Mouse (Mus musculus) left cerebral cortex, postnatal 14 days (tissue): ENCODE data around the gene Rngtt. TPM values are rescaled to one million over a fixed set of nuclear protein-coding genes. Genes with fewer than 3 reads are reported as not detected.

Experiments used
- DNase-seq, 2 experiments: peaks; one replicate each; pipeline ENCODE4 v3.0.0; 2021 to 2022; ENCODE audit warnings: low spot score in 2 of 2, mixed read lengths in 1 of 2
- intact Hi-C: fragments of 180-260 bp; cut with DNase I; formaldehyde crosslinking; loops from one replicate; pipeline ENCODE4 v1.15.1; 2025
- total RNA-seq, 2 experiments: library from RNA; stranded (reverse); gene quantifications; 2 replicates each; pipeline ENCODE4 v1.2.3; 2021

The Rngtt gene
- total RNA-seq, 2 experiments from 2014 or later, result 19.2 to 22.0 TPM

DNA sequence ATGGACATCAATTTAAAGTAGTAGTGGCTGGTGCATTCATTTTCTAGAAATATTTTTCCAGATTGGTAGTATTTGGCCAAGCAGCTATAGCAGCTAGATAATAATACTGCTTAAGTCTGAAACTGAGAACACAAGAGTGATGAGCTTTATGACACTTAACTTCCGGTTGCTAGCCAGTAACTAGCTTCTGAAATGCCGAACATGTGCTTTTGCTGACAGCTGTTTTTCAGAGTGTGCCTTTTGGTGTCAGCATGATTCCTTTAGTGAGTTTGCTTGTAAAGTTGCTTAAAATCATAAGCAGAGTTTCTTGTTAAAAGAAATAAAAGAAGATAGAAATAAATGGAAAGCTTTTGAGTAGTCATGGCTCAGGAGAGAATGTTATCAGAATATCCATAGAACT lies 186.9 kb downstream of the Rngtt start:
- intact Hi-C loops, result no loop called here

DNA sequence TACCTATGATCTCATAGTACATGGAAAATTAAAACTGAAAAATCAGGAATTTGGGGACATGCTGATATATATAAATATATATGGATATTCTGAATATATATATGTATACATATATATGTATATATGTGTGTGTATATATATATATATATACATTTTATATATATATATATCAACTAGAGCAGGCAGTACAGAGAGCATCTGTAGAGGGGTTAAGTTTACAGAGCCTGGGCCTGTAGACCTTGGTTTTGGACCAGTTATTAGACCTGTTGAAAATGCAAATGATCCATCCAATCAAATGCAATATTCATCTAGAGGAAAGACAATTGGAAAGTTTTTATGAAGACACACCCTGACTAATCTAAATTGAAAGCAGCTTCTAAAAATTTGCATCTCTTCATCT lies 187.5 kb downstream of the Rngtt start:
- intact Hi-C loops, result no loop called here
- no peak for DNase-seq

More for the DNA sequence above, 186.9 kb downstream of the Rngtt start:
- DNase-seq, result no peak

DNA sequence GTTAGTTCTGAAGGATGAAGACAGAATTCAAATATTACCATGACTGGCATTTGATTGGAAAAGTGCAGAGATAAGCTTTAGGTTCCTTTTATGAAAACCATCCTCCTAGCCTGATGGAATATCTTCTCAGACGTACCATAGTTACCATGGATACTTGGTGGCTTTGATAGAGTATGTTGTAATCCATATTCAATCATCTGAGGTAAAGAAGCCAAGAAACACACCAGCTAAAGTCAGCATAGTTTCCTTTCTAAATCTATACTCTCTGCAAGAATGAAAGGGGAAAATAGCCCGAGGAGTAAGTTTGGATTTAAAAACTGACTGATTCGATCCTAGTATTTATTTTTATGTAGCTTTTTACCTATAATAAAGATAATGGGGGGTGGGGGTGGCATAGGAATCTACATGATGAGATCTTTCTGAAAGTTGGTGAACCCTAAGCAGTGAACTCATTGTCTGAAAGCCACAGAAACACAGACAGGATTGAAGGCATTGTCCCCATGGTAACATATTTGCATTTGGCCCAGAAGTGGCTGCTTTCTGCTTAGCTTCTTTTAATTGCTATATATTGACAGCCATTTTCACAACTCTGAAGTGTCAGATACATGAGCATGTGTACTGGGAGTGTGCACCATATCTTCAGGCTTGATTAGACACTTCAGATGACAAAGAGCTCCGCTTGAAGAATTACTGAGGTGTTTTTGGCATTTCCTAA lies 188.2 kb downstream of the Rngtt start:
- intact Hi-C loops, result no loop called here
- no peak for DNase-seq

DNA sequence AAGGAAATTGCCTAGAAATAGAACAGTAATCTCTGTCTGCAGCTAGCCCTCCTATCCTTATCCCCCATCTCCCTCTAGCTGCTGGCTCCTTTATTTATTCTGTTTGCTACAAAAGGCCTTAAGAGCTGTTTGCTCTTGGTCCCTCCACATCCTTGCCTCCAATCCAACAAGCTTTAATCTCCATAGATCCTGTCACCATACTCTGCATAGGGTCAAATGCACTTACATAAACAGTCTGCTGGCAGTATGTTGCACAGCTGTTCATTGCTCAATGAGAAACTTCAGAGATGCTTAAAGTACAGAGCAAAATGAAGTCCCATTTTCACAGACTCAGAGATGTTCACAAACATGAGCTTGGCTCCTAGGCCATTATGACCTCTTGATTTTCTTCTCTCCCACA lies 196.5 kb downstream of the Rngtt start:
- intact Hi-C loops, result no loop called here
- no peak for DNase-seq

DNA sequence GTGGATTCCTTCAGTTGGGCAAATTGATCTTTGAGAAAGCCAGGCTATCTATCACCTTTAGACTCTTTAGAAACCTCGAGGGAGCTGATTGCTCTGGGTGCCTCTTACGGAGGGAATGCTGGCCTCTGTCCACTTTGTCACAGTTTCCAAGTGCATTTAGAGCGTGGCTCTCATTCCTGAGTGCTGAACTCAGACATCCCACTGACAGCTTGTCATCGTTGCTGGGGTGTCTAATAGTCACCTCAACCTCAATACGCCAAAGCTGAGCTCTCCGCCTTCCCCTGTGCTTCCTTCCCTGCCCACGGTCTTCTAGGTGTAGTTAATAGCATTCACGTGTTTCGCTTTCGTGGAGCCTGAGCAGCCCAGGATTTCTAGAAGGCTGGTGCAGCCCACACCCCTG lies 200.4 kb downstream of the Rngtt start:
- DNase-seq, result no peak
- intact Hi-C loops, result no loop called here

DNA sequence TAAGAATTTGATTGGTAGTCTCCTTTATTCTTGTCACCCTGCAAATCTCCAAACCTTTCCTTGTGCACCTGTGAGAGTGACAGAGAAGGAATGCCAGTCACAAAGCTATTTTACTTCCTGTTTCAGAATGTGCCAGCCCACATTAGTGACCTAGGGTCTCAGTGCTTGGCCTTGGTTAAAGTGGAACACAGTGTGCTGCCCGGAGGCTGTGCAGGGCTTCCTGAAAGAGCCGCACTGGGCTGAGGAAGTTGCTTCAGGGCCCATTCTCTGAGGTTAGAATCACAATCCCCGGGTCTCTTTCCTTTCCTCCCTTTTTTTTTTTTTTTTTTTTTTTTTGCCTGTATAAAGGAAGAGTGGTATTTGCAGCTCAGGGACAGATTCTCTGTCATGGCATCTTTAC lies 203.3 kb downstream of the Rngtt start:
- DNase-seq, result no peak
- intact Hi-C loops, result no loop called here

DNA sequence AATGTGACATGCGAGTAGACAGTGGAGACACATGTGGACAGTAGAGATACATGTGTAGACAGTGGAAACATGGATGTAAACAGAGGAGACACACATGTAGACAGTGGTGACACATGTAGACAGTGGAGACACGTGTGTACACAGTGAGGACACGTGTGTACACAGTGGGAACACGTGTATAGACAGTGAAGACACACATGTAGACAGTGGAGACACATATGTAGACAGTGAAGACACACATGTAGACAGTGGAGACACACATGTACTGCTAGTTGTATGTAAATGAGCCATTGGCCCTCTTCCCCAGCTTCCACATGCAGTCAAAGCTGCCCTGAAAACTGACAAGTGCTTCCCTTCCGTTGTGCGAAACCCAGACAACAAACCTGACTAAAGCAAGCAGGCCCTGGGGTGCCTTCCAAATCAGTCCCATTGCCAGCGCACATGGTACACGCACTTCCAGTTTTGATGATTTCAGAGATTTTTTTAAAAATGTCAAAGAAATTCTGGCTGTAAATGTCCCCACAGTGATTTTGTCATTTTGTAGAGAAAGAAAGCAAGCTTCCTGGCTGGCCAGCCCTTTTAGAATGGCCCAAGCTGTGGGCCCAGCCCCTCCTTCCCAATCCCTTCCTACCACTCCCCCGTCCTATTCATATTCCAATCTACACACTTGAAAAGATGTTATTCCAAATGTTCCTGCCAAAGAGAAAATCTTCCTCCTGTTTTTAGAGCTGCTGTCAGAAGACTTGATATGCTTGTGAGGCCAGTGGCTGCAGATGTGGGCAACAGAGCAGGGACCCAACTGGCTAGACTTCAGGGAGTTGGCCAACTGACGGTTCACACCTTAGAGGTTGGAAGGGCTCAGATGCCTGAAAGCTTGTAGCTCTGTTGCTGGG lies 204.2 kb downstream of the Rngtt start:
- intact Hi-C loops, result no loop called here
- DNase-seq, result peak; percentile 46 to 58

DNA sequence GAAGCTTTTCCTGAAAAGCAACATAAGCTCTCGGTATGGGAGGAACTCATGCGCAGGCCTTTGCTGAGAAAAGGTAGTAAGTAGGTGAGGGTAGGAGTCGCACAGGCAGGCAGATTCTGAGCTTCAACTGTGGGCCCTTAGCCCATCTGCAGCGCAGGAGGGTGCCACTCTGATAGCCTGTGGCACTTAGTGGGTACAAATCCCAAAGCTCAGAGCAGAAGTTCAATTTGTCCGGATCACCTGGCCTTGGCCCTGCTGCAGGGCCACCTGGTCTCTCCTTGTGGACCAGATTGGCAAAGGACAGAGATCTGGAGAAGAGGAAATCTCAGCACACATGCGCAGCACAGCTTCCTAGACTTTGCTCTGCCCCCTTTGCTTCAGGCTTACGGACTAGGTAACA lies 210.1 kb downstream of the Rngtt start:
- no peak for DNase-seq
- intact Hi-C loops, result loop anchor here (10.0 kb wide), 1 partner anchor 145 kb away; no protein-coding TSS in a partner anchor

GRCm38 (mm10) chr4:33520938-33521337 lies 210.8 kb downstream of the Rngtt start:
- intact Hi-C loops, result loop anchor here (10.0 kb wide), 1 partner anchor 144 kb away; no protein-coding TSS in a partner anchor
- peak; percentile 58 to 67 for DNase-seq

DNA sequence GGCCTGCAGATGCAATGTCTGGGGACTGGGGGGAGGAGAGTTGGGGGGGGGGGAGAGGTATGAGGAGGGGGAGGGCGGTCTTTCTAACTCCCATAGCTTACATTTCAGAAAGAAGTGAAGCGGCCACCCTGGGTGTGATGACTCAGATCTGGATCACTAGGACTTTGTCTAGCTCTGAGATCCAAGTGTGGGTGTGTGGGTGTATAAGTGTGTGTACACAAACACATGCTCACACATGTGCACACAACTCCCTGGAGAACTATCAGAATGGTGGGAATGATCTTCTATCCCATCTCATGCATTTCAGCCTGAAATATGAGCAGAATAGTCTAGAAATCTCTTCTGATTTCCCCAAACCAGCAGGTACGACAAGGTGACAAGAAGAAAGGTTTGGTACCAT lies 213.7 kb downstream of the Rngtt start:
- intact Hi-C loops, result loop anchor here (10.0 kb wide), 1 partner anchor 141 kb away; no protein-coding TSS in a partner anchor
- peak in 1 of 2 experiments; percentile 45 for DNase-seq

DNA sequence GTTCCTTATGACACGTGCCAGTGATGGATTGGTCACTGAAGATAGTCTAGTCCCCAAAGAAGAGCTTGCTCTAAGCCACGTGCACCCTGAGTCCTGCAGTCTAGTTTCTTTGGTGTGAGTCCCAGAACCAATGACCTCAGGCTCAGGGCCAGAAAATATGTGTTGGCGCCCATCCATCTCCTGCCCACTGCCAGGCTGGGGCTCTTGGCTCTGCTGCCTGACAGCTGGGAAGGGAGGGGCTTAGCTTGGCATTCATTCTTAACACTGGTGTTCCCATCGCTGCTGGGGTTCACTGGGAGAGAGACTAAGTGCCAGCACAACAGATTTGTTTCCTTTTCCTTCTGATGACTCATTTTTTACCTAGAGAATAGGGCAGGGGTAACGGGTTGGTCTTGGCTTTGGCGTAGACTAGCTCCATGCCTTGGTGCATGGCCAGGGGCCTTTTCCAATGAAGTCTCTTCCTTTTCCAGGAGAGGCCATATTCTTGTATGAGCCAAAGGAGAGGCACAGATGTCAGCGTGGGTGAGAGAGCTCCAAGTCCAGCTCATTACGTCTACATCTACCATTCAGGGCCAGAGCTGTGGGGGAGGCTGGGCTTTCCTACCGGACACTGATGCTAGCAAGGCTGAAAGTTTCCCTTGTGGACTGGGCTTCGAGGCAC lies 214.5 kb downstream of the Rngtt start:
- intact Hi-C loops, result loop anchor here (10.0 kb wide), 1 partner anchor 140 kb away; no protein-coding TSS in a partner anchor
- DNase-seq, result peak; percentile 41 to 59

- no peak for DNase-seq
- intact Hi-C loops, result loop anchor here (10.0 kb wide), 1 partner anchor 140 kb away; no protein-coding TSS in a partner anchor
These were observed 215.2 kb downstream of the Rngtt start for GRCm38 (mm10) chr4:33525272-33525671.

DNA sequence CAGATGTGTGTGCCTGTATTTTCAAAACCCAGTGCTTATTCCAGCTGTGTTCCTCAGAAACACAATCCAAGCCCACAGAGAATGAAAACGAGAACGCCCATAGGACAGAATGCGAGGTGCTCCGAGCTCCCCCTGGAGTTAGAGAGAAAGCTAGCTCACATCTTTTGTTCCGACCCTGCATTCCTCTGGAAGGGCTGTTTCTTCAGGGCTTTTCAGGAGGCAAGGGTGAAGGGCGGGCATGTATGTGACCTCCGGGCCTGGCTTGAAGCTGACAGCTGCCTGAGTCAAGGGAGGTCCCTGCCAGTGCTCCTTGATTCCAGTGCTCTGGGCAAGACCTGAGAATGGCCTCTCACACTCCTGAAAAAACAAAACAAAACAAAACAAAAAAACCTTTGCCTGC lies 216.0 kb downstream of the Rngtt start:
- DNase-seq, result no peak
- intact Hi-C loops, result loop anchor here (10.0 kb wide), 1 partner anchor 139 kb away; no protein-coding TSS in a partner anchor

DNA sequence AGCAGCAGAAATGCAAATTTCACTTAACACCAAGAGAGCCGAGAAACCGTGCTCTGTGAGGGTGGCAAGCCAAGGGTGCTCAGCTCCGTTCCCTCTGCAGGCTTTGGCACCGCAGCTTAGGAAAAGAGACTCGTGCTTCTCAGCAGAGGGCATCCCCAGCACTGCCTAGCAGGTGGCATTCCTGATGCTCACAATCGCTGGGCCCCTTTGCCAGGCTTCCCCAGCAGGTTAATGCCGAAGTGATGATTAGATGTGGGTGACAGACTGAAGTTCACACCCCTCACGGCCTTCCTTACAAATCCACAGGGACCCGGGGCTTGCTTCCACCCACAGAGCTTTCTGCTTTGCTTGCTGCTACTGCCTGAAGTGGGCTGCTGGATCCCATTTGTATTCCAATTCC lies 216.6 kb downstream of the Rngtt start:
- DNase-seq, result peak; percentile 42 to 67
- intact Hi-C loops, result loop anchor here (10.0 kb wide), 1 partner anchor 138 kb away; no protein-coding TSS in a partner anchor

GRCm38 (mm10) chr4:33532596-33532995 lies 222.5 kb downstream of the Rngtt start:
- intact Hi-C loops, result no loop called here
- DNase-seq, result no peak

GRCm38 (mm10) chr4:33544755-33545576 lies 234.9 kb downstream of the Rngtt start:
- DNase-seq, result no peak
- intact Hi-C loops, result no loop called here

- intact Hi-C loops, result no loop called here
- no peak for DNase-seq
These were observed 235.4 kb downstream of the Rngtt start for GRCm38 (mm10) chr4:33545577-33545879.

DNA sequence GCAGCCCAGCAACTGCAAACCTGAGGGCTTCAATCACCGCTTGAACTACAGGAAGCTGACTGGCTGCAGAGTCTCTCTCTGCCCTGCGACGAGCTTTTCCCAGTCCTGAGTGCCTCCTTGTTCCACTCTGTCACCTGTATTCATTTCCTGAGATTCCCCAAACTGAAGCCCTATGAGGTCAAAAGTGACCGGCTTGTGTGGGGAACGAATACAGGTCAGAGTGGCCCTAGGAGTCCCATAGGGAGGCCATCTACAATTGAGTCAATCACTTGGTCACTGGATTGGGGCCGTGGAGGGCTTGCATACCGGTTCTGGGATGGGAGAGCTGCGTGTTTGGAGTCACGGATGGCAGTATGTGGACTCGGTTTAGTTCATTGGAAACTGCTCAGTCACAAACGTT lies 236.2 kb downstream of the Rngtt start:
- intact Hi-C loops, result no loop called here
- no peak for DNase-seq

DNA sequence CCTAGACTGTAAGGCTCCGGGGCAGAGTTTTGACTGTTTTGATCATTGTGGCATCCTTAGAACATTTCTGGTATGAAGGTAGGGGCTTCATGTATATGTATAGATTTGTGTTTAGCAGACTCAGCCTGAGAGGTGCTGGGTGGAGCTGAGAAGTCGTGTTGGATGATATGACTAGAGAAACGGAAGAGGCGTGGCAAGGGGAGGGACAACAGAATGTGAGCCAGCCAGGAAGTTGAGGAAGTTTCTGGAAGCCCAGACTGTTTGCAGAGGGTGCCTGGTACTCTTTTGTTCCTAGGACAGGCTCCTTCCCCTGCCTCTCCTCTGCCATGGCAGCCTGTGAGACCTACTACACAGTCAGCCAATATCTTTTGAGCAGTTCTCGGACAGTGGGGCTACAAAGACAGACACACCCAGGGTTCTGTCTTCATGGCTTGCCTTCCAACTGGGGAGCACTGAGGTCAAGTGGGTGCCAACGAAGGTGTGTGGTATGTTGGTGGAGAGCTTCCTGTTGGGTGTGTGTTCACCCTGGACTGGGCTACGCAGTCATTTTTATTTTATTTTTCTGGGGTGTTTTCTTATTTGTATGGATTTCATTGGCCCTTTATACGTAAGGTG lies 237.3 kb downstream of the Rngtt start:
- no peak for DNase-seq
- intact Hi-C loops, result no loop called here
